Mouse (Mus musculus) kidney, adult 9 months (tissue): ENCODE measurements around the gene Nxt1.

Experiments
- DNase-seq: peaks from one replicate; pipeline ENCODE4 v3.0.0; 2022

The Nxt1 gene

GRCm38 (mm10) chr2:148672199-148673096 is at the start of gene Nxt1:
TSS of gene Nxt1 (plus strand) at chr2:148672601.
- peak; percentile 99 for DNase-seq

- DNase-seq, result no peak
These were observed 49.3 kb upstream of the Nxt1 start for GRCm38 (mm10) chr2:148623067-148623466.

- no peak for DNase-seq
These were observed 47.9 kb upstream of the Nxt1 start for GRCm38 (mm10) chr2:148624484-148624883.

GRCm38 (mm10) chr2:148627011-148627471 is 45.4 kb upstream of the Nxt1 start:
- peak; percentile 55 for DNase-seq

GRCm38 (mm10) chr2:148631011-148631410 is 41.4 kb upstream of the Nxt1 start:
- no peak for DNase-seq

GRCm38 (mm10) chr2:148631602-148632001 is 40.8 kb upstream of the Nxt1 start:
- peak; percentile 11 for DNase-seq

GRCm38 (mm10) chr2:148634466-148634865 is 37.9 kb upstream of the Nxt1 start:
- no peak for DNase-seq

GRCm38 (mm10) chr2:148642610-148643370 is 29.6 kb upstream of the Nxt1 start:
- no peak for DNase-seq

- DNase-seq, result no peak
These were observed 27.9 kb upstream of the Nxt1 start for GRCm38 (mm10) chr2:148644421-148645000.

GRCm38 (mm10) chr2:148650587-148651357 is 21.6 kb upstream of the Nxt1 start:
- no peak for DNase-seq

GRCm38 (mm10) chr2:148654961-148655360 is 17.4 kb upstream of the Nxt1 start:
- peak; percentile 72 for DNase-seq

GRCm38 (mm10) chr2:148663458-148663857 is 8.9 kb upstream of the Nxt1 start:
- DNase-seq, result no peak

GRCm38 (mm10) chr2:148677801-148678200 is 5.4 kb downstream of the Nxt1 start:
- peak; percentile 49 for DNase-seq

- peak; percentile 89 for DNase-seq
These were observed 6.9 kb downstream of the Nxt1 start for GRCm38 (mm10) chr2:148679346-148679745.

- peak; percentile 100 for DNase-seq
These were observed 8.4 kb downstream of the Nxt1 start, which contains the start of gene Gzf1 for GRCm38 (mm10) chr2:148680775-148681291. TSS of gene Gzf1 (plus strand) at chr2:148681023.

GRCm38 (mm10) chr2:148681461-148681891 is 9.1 kb downstream of the Nxt1 start:
- peak; percentile 61 for DNase-seq

- DNase-seq, result no peak
These were observed 10.6 kb downstream of the Nxt1 start for GRCm38 (mm10) chr2:148683031-148683430.

GRCm38 (mm10) chr2:148684972-148685371 is 12.6 kb downstream of the Nxt1 start:
- no peak for DNase-seq

GRCm38 (mm10) chr2:148685709-148686108 is 13.3 kb downstream of the Nxt1 start:
- no peak for DNase-seq

- DNase-seq, result no peak
These were observed 14.5 kb downstream of the Nxt1 start for GRCm38 (mm10) chr2:148686862-148687261.

GRCm38 (mm10) chr2:148687971-148688370 is 15.6 kb downstream of the Nxt1 start:
- DNase-seq, result peak; percentile 82
